ENCODE assay signal across 26 mouse cellular contexts in the genomic region with DNA sequence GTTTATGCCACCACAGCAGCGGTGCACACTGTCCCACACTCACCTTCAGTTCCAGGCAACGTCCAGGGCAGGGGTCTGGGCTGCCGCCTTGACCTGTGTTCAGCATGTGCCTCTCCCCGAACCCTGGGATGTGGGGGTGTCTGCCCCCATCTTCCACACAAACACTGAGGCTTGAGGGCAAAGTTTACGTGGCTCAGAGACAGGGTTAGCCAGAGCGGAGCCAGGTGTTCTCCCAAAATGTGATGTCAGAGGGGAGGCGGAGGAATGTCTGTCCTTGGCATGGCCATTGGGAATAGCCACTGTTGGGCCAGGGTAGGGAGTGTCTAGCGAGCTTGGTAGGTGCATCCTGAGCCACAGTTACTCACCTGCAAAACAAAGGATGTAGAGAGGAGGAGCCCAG.
"Had no signal": no experiment of that assay in that cellular context is flagged by ENCODE, and none has a peak within 500 bp of the region (broad histone marks: within the 10 kb centered on the region; RNA-seq: fewer than 3 reads in every experiment).

No protein-coding gene starts in this region.

- H3K36me3 ChIP-seq: intestine, embryonic 15.5 days; liver, embryonic 13.5 days had no signal

- ATAC-seq: hindbrain, embryonic 16.5 days; inflammation-experienced regulatory T-cells, adult 6 months; intestine, embryonic 15.5 days; intestine, postnatal 0 days had no signal

- H3K4me3 ChIP-seq: gastrocnemius, adult 2 months; heart, embryonic 10.5 days; heart, embryonic 12.5 days; hindbrain, embryonic 10.5 days; hindbrain, embryonic 12.5 days; intestine, embryonic 15.5 days; layer of hippocampus, adult 2 months; limb, embryonic 13.5 days; limb, embryonic 15.5 days; liver, embryonic 13.5 days had no signal

- H3K9ac ChIP-seq: heart, embryonic 12.5 days; hindbrain, embryonic 12.5 days; hindbrain, embryonic 14.5 days; intestine, embryonic 15.5 days; limb, embryonic 13.5 days; limb, embryonic 15.5 days; liver, embryonic 13.5 days had no signal

- H3K27ac ChIP-seq: gastrocnemius, adult 2 months; heart, embryonic 10.5 days; hindbrain, embryonic 10.5 days; hindbrain, embryonic 12.5 days; hindbrain, embryonic 14.5 days; intestine, embryonic 15.5 days; layer of hippocampus, adult 2 months; limb, embryonic 13.5 days; limb, embryonic 15.5 days; liver, embryonic 13.5 days had no signal

- H3K9me3 ChIP-seq: heart, embryonic 10.5 days; heart, embryonic 12.5 days; hindbrain, embryonic 10.5 days; hindbrain, embryonic 12.5 days; intestine, embryonic 15.5 days; limb, embryonic 13.5 days; limb, embryonic 15.5 days; liver, embryonic 13.5 days had no signal

- DNase-seq: gastrocnemius, adult 2 months; gastrocnemius, postnatal 10 days; gastrocnemius, postnatal 25 days; heart, adult 18-20 months; heart, postnatal 10 days; heart, postnatal 4 days; kidney, adult 18-20 months; kidney, adult 8-10 months; kidney, postnatal 10 days; kidney, postnatal 25 days; kidney, postnatal 4 days; layer of hippocampus, postnatal 36 days; left cerebral cortex, postnatal 4 days; liver, embryonic 13.5 days had no signal

- H3K4me1 ChIP-seq: heart, embryonic 12.5 days; limb, embryonic 13.5 days; limb, embryonic 15.5 days had no signal

- H3K27me3 ChIP-seq: heart, embryonic 12.5 days; hindbrain, embryonic 12.5 days; intestine, embryonic 15.5 days; limb, embryonic 13.5 days; limb, embryonic 15.5 days; liver, embryonic 13.5 days had no signal
